Mouse (Mus musculus) ovary, adult 10 weeks (tissue): ENCODE data around the gene Capza2. TPM values are rescaled to one million over a fixed set of nuclear protein-coding genes. Genes with fewer than 3 reads are reported as not detected.

ENCODE experiments used
- polyA plus RNA-seq: library from polyadenylated mRNA; stranded (reverse); fragments of 350-450 nt; fragmentation: Illumina TruSeq; extraction: RNeasy Lipid Tissue Mini Kit (QIAGEN cat#74804); gene quantifications from one replicate; pipeline ENCODE4 v1.2.3, GENCODE M21; 2014

Gene Capza2
- 681 TPM for polyA plus RNA-seq

DNA sequence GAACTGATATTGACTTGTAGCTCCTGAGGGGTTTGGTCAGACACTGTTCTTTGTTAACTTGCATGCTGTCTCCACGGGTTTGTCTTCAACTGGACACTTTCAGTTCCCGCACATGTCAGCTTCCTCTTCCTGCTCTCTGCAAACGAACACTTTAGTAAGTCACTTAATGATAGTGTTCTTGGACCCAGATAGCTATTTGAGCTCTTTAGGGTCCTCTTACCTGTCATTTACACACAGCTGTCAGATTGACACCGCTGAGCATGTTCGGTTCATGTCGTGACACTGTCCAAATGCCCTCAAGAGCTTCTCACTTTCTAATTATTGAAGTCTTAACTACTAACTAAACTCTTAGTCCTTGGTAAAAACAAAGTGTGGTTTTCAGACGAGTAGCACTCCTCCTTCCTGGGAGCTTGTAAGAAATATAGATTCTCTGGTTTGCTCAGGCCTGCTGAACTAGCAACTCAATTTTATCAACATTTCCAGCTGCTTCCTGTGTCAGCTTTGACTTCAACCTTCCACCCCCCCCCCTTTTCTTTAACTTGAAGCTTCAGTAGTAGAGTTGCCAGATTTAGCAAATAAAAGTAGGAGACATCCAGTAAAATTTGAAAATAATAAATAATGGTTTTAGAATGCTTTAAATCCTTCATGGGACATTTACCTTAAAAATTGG, at the start of gene Capza2:
Gene Capza2, plus strand, starts transcription at position 620 of the 670 bp plus-strand sequence.

DNA sequence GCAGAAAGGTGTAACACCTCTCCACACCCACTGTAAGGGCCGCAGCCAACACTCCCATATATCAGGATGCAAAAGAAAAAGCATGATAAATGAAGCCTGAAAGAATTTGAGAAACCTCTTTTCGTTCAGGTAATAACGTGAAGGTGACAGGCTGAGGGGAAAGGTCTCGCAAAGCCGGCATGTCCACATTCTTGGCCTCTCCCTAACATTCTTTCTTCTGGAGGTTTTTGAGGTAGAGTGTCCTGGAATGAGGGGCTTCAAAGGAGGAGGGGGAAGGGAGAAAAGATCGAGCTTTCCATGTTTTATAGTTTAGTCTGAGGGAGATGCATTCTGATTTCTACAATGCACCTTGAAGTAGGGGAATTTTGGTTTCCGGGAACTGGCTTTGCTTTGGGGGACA, 56.6 kb downstream of the Capza2 start, which contains the start of gene St7:
Gene St7, plus strand, starts transcription at position 287 of the 400 bp plus-strand sequence.

Other genes with a start within 250 kb of the Capza2 start
- gene Met, start 172.4 kb upstream of the Capza2 start, polyA plus RNA-seq = 12.0 TPM
- gene St7, start 56.7 kb downstream of the Capza2 start, polyA plus RNA-seq = 15.2 TPM